Mouse (Mus musculus) limb, embryonic 13.5 days (tissue): ENCODE measurements at regions not wholly inside any gene's neighbourhood (a gene's known extent, or its start where the extent isn't known, plus 50 kb on each side); places are given as distances from the start of the nearest gene placed in this dataset.
A peak's percentile ranks its signal among the peaks of the same experiment; 100 is the strongest.

Experiments
- ATAC-seq: fragments of 200-750 bp; cut with Nextera tagmentation; 2 replicates; pipeline ENCODE4 v1.8.0; 2017; ENCODE audit warnings: low read depth, moderate number of reproducible peaks, moderate TSS enrichment; ENCODE audit not compliant: low FRiP score
- H3K27ac ChIP-seq: fragments of 300-500 bp; sonication (generic); 2 replicates; pipeline ENCODE4 v1.5.1; 2015; ENCODE audit warnings: inconsistent platforms, mild to moderate bottlenecking, moderate library complexity
- H3K27me3 ChIP-seq: fragments of 300-500 bp; sonication (generic); 2 replicates; pipeline ENCODE4 v1.6.1; 2015; ENCODE audit warnings: mild to moderate bottlenecking, inconsistent platforms
- H3K36me3 ChIP-seq: fragments of 300-500 bp; sonication (generic); 2 replicates; pipeline ENCODE4 v1.6.1; 2015; ENCODE audit warnings: inconsistent platforms, mild to moderate bottlenecking, moderate library complexity
- H3K4me1 ChIP-seq: fragments of 300-500 bp; sonication (generic); 2 replicates; pipeline ENCODE4 v1.6.1; 2015; ENCODE audit warnings: inconsistent platforms
- H3K4me2 ChIP-seq: fragments of 300-500 bp; sonication (generic); replicated peaks from 2 replicates; pipeline ENCODE4 v1.6.1; 2015; ENCODE audit warnings: inconsistent platforms, mild to moderate bottlenecking, moderate library complexity
- H3K4me3 ChIP-seq: fragments of 300-500 bp; sonication (generic); 2 replicates; pipeline ENCODE4 v1.5.1; 2015; ENCODE audit warnings: moderate library complexity, mild to moderate bottlenecking, inconsistent platforms
- H3K9ac ChIP-seq: fragments of 300-500 bp; sonication (generic); 2 replicates; pipeline ENCODE4 v1.6.1; 2015; ENCODE audit warnings: mild to moderate bottlenecking, inconsistent platforms
- H3K9me3 ChIP-seq: fragments of 300-500 bp; sonication (generic); 2 replicates; pipeline ENCODE4 v1.6.1; 2016; ENCODE audit warnings: inconsistent platforms
- WGBS: fragments of 180-500 bp; shearing (Covaris S2); methylation state at CpG from one replicate; pipeline ENCODE4 v1.1.7; 2015; 5-methylcytosine and 5-hydroxymethylcytosine counted together

GRCm38 (mm10) chr1:184449007-184449406 is 283.4 kb downstream of the Hlx start:
- 45% methylated on average over 9 of the region's 9 CpGs for WGBS

DNA sequence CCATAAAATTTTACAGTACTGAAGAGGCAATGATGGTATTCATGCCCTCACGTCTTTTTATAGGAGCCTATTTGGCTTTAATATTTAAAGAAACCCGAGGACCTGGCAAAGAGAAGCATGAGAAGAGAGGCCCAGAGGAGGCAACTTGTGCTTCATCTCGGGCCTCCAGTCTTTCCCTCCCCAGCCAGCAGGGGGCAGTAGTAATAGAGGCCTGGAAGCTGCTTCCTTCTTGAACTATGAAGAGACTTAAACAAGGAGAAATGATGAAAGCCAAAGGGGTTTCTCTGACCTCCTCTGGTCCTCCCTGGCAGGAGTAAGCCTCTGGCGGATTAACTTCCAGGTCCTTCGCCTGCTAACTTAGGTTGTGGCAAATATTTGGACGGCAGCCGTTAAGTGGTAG is 284.5 kb downstream of the Hlx start:
- Histone ChIP-seq H3K4me3 (no peak overlapping the region), H3K36me3 (no peaks in the 10 kb centered on the region), H3K9ac (no peak overlapping the region), H3K4me1 (peaks cover 19% of the 10 kb centered on the region), H3K4me2 (no peak overlapping the region), H3K27me3 (peaks cover 44% of the 10 kb centered on the region), H3K9me3 (no peaks in the 10 kb centered on the region), H3K27ac (no peak overlapping the region; the same call in 1 of the 2 replicates)
- WGBS: 49% methylated on average over 7 of the region's 7 CpGs
- 0 out of 2 replicates have a peak, but pooled peaks have one; percentile 37 for ATAC-seq

More at GRCm38 (mm10) chr1:184449007-184449406, 283.4 kb downstream of the Hlx start:
- Histone ChIP-seq H3K9ac (no peak overlapping the region), H3K36me3 (no peaks in the 10 kb centered on the region), H3K4me2 (no peak overlapping the region), H3K9me3 (no peaks in the 10 kb centered on the region), H3K4me1 (peaks cover 27% of the 10 kb centered on the region), H3K27me3 (peaks cover 35% of the 10 kb centered on the region), H3K4me3 (no peak overlapping the region), H3K27ac (no peak overlapping the region)
- no peak for ATAC-seq

DNA sequence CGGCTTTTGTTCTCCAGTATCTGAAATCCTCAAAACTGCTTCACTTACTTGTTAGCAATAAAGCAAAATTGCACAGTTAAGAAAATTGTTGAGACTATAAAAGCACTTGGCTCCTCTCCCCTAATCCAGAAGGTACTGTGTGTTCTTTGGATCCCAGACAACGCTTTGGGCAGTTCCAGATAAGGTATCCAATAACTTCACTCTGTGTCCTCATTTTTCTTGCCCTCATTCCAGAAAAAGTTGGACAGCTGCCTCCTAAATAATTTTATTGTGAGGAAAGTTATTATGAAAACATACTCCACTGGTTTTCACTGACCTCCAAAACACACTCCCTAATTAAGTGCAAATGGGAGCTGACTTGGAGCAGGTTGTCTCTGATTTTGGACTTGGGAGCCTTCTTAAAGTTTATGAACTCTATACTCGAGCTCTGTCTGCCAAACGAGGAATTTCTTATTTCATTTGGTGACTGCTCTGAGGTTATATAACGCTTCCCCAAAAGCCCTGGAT is 285.2 kb downstream of the Hlx start:
- H3K4me1 ChIP-seq: peaks cover 26% of the 10 kb centered on the region
- 28% methylated on average over 5 of the region's 5 CpGs for WGBS
- no peak overlapping the region for H3K9ac ChIP-seq
- no peak overlapping the region for H3K4me2 ChIP-seq
- H3K9me3 ChIP-seq: no peaks in the 10 kb centered on the region
- no peaks in the 10 kb centered on the region for H3K36me3 ChIP-seq
- H3K27ac ChIP-seq: no peak overlapping the region
- H3K27me3 ChIP-seq: peaks cover 47% of the 10 kb centered on the region
- no peak overlapping the region for H3K4me3 ChIP-seq
- ATAC-seq: peak; percentile 77

GRCm38 (mm10) chr1:184444189-184444588 is 288.2 kb downstream of the Hlx start:
- H3K27me3 ChIP-seq: peaks cover 35% of the 10 kb centered on the region
- H3K4me3 ChIP-seq: no peak overlapping the region
- H3K4me2 ChIP-seq: no peak overlapping the region
- WGBS: 85% methylated on average over 10 of the region's 10 CpGs
- no peak for ATAC-seq
- H3K4me1 ChIP-seq: peaks cover 44% of the 10 kb centered on the region
- no peak overlapping the region for H3K27ac ChIP-seq
- no peaks in the 10 kb centered on the region for H3K9me3 ChIP-seq
- H3K36me3 ChIP-seq: no peaks in the 10 kb centered on the region
- no peak overlapping the region for H3K9ac ChIP-seq

- H3K27ac ChIP-seq: no peak overlapping the region
- H3K9me3 ChIP-seq: no peaks in the 10 kb centered on the region
- H3K4me1 ChIP-seq: peaks cover 44% of the 10 kb centered on the region
- WGBS: 70% methylated on average over 3 of the region's 3 CpGs
- H3K36me3 ChIP-seq: no peaks in the 10 kb centered on the region
- H3K4me2 ChIP-seq: no peak overlapping the region
- H3K27me3 ChIP-seq: peaks cover 30% of the 10 kb centered on the region
- ATAC-seq: no peak
- H3K4me3 ChIP-seq: no peak overlapping the region
- H3K9ac ChIP-seq: no peak overlapping the region
These were observed 289.7 kb downstream of the Hlx start for GRCm38 (mm10) chr1:184442701-184443100.

GRCm38 (mm10) chr1:184441005-184441557 is 291.3 kb downstream of the Hlx start:
- H3K27ac ChIP-seq: 0 out of 2 replicates have a peak overlapping the region, but pooled peaks have one; percentile 44

GRCm38 (mm10) chr1:184439506-184439905 is 292.9 kb downstream of the Hlx start:
- peaks cover 29% of the 10 kb centered on the region for H3K27me3 ChIP-seq
- 21% methylated on average over 3 of the region's 3 CpGs for WGBS
- no peaks in the 10 kb centered on the region for H3K9me3 ChIP-seq
- H3K4me3 ChIP-seq: no peak overlapping the region
- H3K4me1 ChIP-seq: peaks cover 37% of the 10 kb centered on the region
- H3K36me3 ChIP-seq: no peaks in the 10 kb centered on the region
- H3K4me2 ChIP-seq: no peak overlapping the region
- no peak overlapping the region for H3K27ac ChIP-seq
- no peak overlapping the region for H3K9ac ChIP-seq
- ATAC-seq: no peak

More at GRCm38 (mm10) chr1:184441005-184441557, 291.3 kb downstream of the Hlx start:
- H3K4me2 ChIP-seq: peak overlapping the region; percentile 72
- no peaks in the 10 kb centered on the region for H3K9me3 ChIP-seq
- peak; percentile 67; the same call in 1 of the 2 replicates for ATAC-seq
- H3K36me3 ChIP-seq: no peaks in the 10 kb centered on the region
- H3K9ac ChIP-seq: no peak overlapping the region
- WGBS: 6% methylated on average over 18 of the region's 18 CpGs
- H3K4me1 ChIP-seq: peaks cover 37% of the 10 kb centered on the region
- H3K27me3 ChIP-seq: peaks cover 35% of the 10 kb centered on the region
- peak overlapping the region; percentile 37 for H3K4me3 ChIP-seq

- no peak overlapping the region for H3K9ac ChIP-seq
- H3K4me3 ChIP-seq: no peak overlapping the region
- no peak for ATAC-seq
- WGBS: 75% methylated on average over 3 of the region's 3 CpGs
- H3K27me3 ChIP-seq: 0 out of 2 replicates have a peak, but pooled peaks cover 7% of the 10 kb centered on the region
- no peaks in the 10 kb centered on the region for H3K36me3 ChIP-seq
- no peak overlapping the region for H3K27ac ChIP-seq
- H3K9me3 ChIP-seq: no peaks in the 10 kb centered on the region
- H3K4me2 ChIP-seq: no peak overlapping the region
- H3K4me1 ChIP-seq: peaks cover 21% of the 10 kb centered on the region
These were observed 296.0 kb downstream of the Hlx start for GRCm38 (mm10) chr1:184436387-184436786.

GRCm38 (mm10) chr1:184428612-184429011 is 303.8 kb downstream of the Hlx start:
- Histone ChIP-seq H3K4me1 (no peaks in the 10 kb centered on the region), H3K27me3 (0 out of 2 replicates have a peak, but pooled peaks cover 6% of the 10 kb centered on the region), H3K27ac (no peak overlapping the region), H3K36me3 (no peaks in the 10 kb centered on the region), H3K4me3 (no peak overlapping the region), H3K9me3 (no peaks in the 10 kb centered on the region), H3K9ac (no peak overlapping the region), H3K4me2 (no peak overlapping the region; the same call in 1 of the 2 replicates)
- 33% methylated on average over 8 of the region's 8 CpGs for WGBS
- ATAC-seq: no peak

DNA sequence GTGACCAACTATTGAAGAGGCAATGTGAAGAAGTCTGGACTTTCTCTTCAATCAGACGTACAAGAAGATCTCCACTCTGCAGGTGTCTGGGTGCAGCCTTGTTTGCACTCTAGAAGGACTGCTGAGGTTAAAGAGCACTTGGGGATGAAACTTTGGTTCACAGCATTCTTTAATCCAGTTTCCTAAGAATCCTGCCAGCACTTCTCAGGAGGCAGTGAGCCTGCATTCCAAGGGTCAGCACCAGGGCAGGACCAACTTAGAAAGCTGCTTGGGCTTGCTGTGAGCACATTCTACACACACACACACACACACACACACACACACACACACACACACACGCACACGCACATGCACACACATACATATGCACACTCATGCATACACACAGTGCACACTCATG is 304.4 kb downstream of the Hlx start:
- no peak for ATAC-seq
- Histone ChIP-seq H3K36me3 (no peaks in the 10 kb centered on the region), H3K9me3 (no peaks in the 10 kb centered on the region), H3K4me1 (no peaks in the 10 kb centered on the region), H3K27me3 (0 out of 2 replicates have a peak, but pooled peaks cover 6% of the 10 kb centered on the region), H3K27ac (no peak overlapping the region), H3K4me2 (no peak overlapping the region), H3K4me3 (no peak overlapping the region), H3K9ac (no peak overlapping the region)
- 80% methylated on average over 3 of the region's 3 CpGs for WGBS

DNA sequence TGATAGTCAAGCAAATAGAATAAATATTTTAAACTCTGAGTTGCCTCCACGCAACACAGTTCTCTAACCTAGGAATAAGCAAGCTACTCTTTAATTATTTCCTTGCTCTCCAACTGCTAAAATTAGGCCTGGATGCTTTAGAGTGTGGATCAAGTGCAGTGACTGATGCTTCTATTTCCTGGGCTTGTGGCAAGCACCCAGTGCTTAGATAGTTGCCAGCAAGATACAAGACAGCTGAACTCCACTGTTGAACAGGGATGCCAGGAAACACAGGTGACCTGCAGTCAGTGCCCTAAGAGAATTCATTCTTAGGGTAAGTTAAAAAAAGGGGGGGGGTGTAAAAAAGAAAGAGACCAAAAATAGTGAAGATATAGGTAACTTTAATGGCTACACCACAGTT is 306.7 kb downstream of the Hlx start:
- H3K27me3 ChIP-seq: 0 out of 2 replicates have a peak, but pooled peaks cover 3% of the 10 kb centered on the region
- no peak overlapping the region for H3K4me3 ChIP-seq
- no peaks in the 10 kb centered on the region for H3K4me1 ChIP-seq
- H3K9me3 ChIP-seq: no peaks in the 10 kb centered on the region
- ATAC-seq: no peak
- H3K36me3 ChIP-seq: no peaks in the 10 kb centered on the region
- no peak overlapping the region for H3K4me2 ChIP-seq
- no peak overlapping the region for H3K9ac ChIP-seq
- H3K27ac ChIP-seq: no peak overlapping the region
- WGBS: 88% methylated on average over 1 of the region's 1 CpGs

- Histone ChIP-seq H3K4me3 (no peak overlapping the region), H3K27me3 (no peaks in the 10 kb centered on the region), H3K9me3 (no peaks in the 10 kb centered on the region), H3K4me2 (no peak overlapping the region), H3K9ac (no peak overlapping the region), H3K36me3 (no peaks in the 10 kb centered on the region), H3K4me1 (no peaks in the 10 kb centered on the region), H3K27ac (no peak overlapping the region)
- ATAC-seq: no peak
- 81% methylated on average over 2 of the region's 2 CpGs for WGBS
These were observed 308.4 kb downstream of the Hlx start for GRCm38 (mm10) chr1:184424035-184424434.

- no peak overlapping the region for H3K27ac ChIP-seq
- no peak overlapping the region for H3K4me3 ChIP-seq
- H3K36me3 ChIP-seq: no peaks in the 10 kb centered on the region
- no peaks in the 10 kb centered on the region for H3K9me3 ChIP-seq
- H3K27me3 ChIP-seq: peaks cover 13% of the 10 kb centered on the region
- 51% methylated on average over 12 of the region's 12 CpGs for WGBS
- H3K9ac ChIP-seq: no peak overlapping the region
- H3K4me1 ChIP-seq: peaks cover 16% of the 10 kb centered on the region; the same call in 1 of the 2 replicates
- ATAC-seq: no peak
- H3K4me2 ChIP-seq: no peak overlapping the region
These were observed 319.8 kb downstream of the Hlx start for GRCm38 (mm10) chr1:184412596-184412995.
